Mouse (Mus musculus) embryonic stem cell, embryonic (primary cell): ENCODE data around the gene Nom1.

ENCODE experiments used
- CTCF ChIA-PET, 4 experiments: fragments of 300-600 bp in 2 of 4; fragments of 350-600 bp in 2 of 4; sonication (Branson Sonifier 250); formaldehyde crosslinking; loops; one replicate each; lab custom pipeline; 2022; ENCODE audit warnings: inconsistent platforms in 2 of 4; lab: Charles Lee
- POLR2A ChIA-PET, 4 experiments: fragments of 300-600 bp in 2 of 4; fragments of 350-600 bp in 2 of 4; sonication (Branson Sonifier 250); formaldehyde crosslinking; loops; one replicate each; lab custom pipeline; 2022; ENCODE audit warnings: antibody characterized with exemption in 4 of 4, inconsistent platforms in 1 of 4; lab: Charles Lee

The Nom1 gene

GRCm38 (mm10) chr5:29467489-29468350 is 33.3 kb downstream of the Nom1 start:
- CTCF ChIA-PET = interaction anchor here in 2 of 4 experiments (0.5 to 1.2 kb wide), 2 partner anchors 11 to 734 kb away, joined by 4 to 5 read pairs; partner anchors contain the start of gene Mnx1 (in 1 of the 2)
- POLR2A ChIA-PET = interaction anchor here in 3 of 4 experiments (0.6 to 2.4 kb wide), 12 partner anchors 9 to 269 kb away, joined by 3 to 19 read pairs (median 4); partner anchors contain the start of genes Mnx1 (in 2 of the 3), Lmbr1 (in 1 of the 3), Nom1 (in 1 of the 3) and Ube3c (in 1 of the 3)

GRCm38 (mm10) chr5:29468351-29469065 is 34.0 kb downstream of the Nom1 start:
- CTCF ChIA-PET = interaction anchor here in 1 of 4 experiments (0.5 kb wide), 1 partner anchor 733 kb away, joined by 5 read pairs; no protein-coding TSS in a partner anchor
- POLR2A ChIA-PET = interaction anchor here in 2 of 4 experiments (1.1 to 2.4 kb wide), 7 partner anchors 9 to 101 kb away, joined by 3 to 19 read pairs (median 6); partner anchors contain the start of genes Mnx1 (in 2 of the 2), Lmbr1 (in 1 of the 2), Nom1 (in 1 of the 2) and Ube3c (in 1 of the 2)

GRCm38 (mm10) chr5:29469501-29469900 is 35.0 kb downstream of the Nom1 start:
- POLR2A ChIA-PET = no interaction called here
- CTCF ChIA-PET = no interaction called here

GRCm38 (mm10) chr5:29470271-29470670 is 35.8 kb downstream of the Nom1 start:
- CTCF ChIA-PET = interaction anchor here in 1 of 4 experiments (0.8 kb wide), 1 partner anchor 81 kb away, joined by 3 read pairs; no protein-coding TSS in a partner anchor
- POLR2A ChIA-PET = interaction anchor here in 3 of 4 experiments (0.5 to 1.6 kb wide), 6 partner anchors 9 to 99 kb away, joined by 3 to 7 read pairs (median 4); no protein-coding TSS in a partner anchor

- CTCF ChIA-PET = interaction anchor here in 1 of 4 experiments (0.8 kb wide), 1 partner anchor 81 kb away, joined by 3 read pairs; no protein-coding TSS in a partner anchor
- POLR2A ChIA-PET = interaction anchor here in 3 of 4 experiments (0.5 to 1.6 kb wide), 7 partner anchors 8 to 99 kb away, joined by 3 to 7 read pairs (median 4); no protein-coding TSS in a partner anchor
Observed at GRCm38 (mm10) chr5:29470851-29471394, 36.5 kb downstream of the Nom1 start.

GRCm38 (mm10) chr5:29471396-29471795 is 36.9 kb downstream of the Nom1 start:
- CTCF ChIA-PET = no interaction called here
- POLR2A ChIA-PET = interaction anchor here in 3 of 4 experiments (0.7 to 1.6 kb wide), 5 partner anchors 8 to 37 kb away, joined by 3 to 7 read pairs (median 4); partner anchors contain the start of gene Nom1 (in 1 of the 3)

GRCm38 (mm10) chr5:29471855-29472665 is 37.6 kb downstream of the Nom1 start:
- POLR2A ChIA-PET = interaction anchor here (0.7 to 1.8 kb wide), 7 partner anchors 7 to 38 kb away, joined by 3 to 7 read pairs (median 4); partner anchors contain the start of gene Nom1 (in 1 of the 4)
- CTCF ChIA-PET = no interaction called here

- CTCF ChIA-PET = interaction anchor here in 2 of 4 experiments (0.5 to 0.6 kb wide), 2 partner anchors 744 to 1763 kb away, joined by 3 read pairs; no protein-coding TSS in a partner anchor
- POLR2A ChIA-PET = interaction anchor here in 2 of 4 experiments (0.5 to 2.3 kb wide), 8 partner anchors 10 to 1089 kb away, joined by 3 to 7 read pairs (median 3); no protein-coding TSS in a partner anchor
Observed at GRCm38 (mm10) chr5:29473551-29474245, 39.2 kb downstream of the Nom1 start.

- POLR2A ChIA-PET = interaction anchor here in 2 of 4 experiments (1.5 to 2.3 kb wide), 2 partner anchors 10 to 11 kb away, joined by 3 to 7 read pairs; no protein-coding TSS in a partner anchor
- CTCF ChIA-PET = interaction anchor here in 1 of 4 experiments (0.6 kb wide), 2 partner anchors 10 to 1762 kb away, joined by 3 read pairs; no protein-coding TSS in a partner anchor
Observed at GRCm38 (mm10) chr5:29474246-29474960, 39.9 kb downstream of the Nom1 start.

- ChIA-PET CTCF (interaction anchor here in 1 of 4 experiments (0.6 kb wide), 1 partner anchor 10 kb away, joined by 3 read pairs; no protein-coding TSS in a partner anchor), POLR2A (interaction anchor here in 3 of 4 experiments (1.0 to 2.3 kb wide), 5 partner anchors 9 to 1158 kb away, joined by 3 to 7 read pairs (median 3); partner anchors contain the start of gene Rbm33 (in 1 of the 3))
Observed at GRCm38 (mm10) chr5:29475041-29475440, 40.6 kb downstream of the Nom1 start.

GRCm38 (mm10) chr5:29475556-29475955 is 41.1 kb downstream of the Nom1 start:
- POLR2A ChIA-PET = interaction anchor here in 2 of 4 experiments (1.0 to 2.3 kb wide), 7 partner anchors 8 to 1158 kb away, joined by 3 to 7 read pairs (median 3); partner anchors contain the start of gene Rbm33 (in 1 of the 2)
- CTCF ChIA-PET = no interaction called here

- CTCF ChIA-PET = no interaction called here
Observed at GRCm38 (mm10) chr5:29476021-29476420, 41.6 kb downstream of the Nom1 start.

GRCm38 (mm10) chr5:29477474-29478207 is 43.2 kb downstream of the Nom1 start:
- ChIA-PET POLR2A (interaction anchor here in 3 of 4 experiments (0.6 to 3.4 kb wide), 20 partner anchors 10 to 678 kb away, joined by 3 to 19 read pairs (median 4); partner anchors contain the start of genes Hadha (in 1 of the 3), Hadhb (in 1 of the 3), Lmbr1 (in 1 of the 3) and Nom1 (in 1 of the 3)), CTCF (interaction anchor here in 2 of 4 experiments (1.0 to 1.3 kb wide), 3 partner anchors 10 to 92 kb away, joined by 3 to 4 read pairs (median 3); partner anchors contain the start of gene Ube3c (in 1 of the 2))

More at GRCm38 (mm10) chr5:29476021-29476420, 41.6 kb downstream of the Nom1 start:
- POLR2A ChIA-PET = interaction anchor here in 2 of 4 experiments (1.0 to 3.4 kb wide), 8 partner anchors 8 to 1159 kb away, joined by 3 to 19 read pairs (median 3); partner anchors contain the start of gene Rbm33 (in 1 of the 2)
